Mouse (Mus musculus): ENCODE data around the gene Dbh.

Dbh gene

GRCm38 (mm10) chr2:27218569-27218968 is 53.5 kb downstream of the Dbh start:
- DNase-seq (ENCODE audit: low spot score in 2 of 2) = no peak

DNA sequence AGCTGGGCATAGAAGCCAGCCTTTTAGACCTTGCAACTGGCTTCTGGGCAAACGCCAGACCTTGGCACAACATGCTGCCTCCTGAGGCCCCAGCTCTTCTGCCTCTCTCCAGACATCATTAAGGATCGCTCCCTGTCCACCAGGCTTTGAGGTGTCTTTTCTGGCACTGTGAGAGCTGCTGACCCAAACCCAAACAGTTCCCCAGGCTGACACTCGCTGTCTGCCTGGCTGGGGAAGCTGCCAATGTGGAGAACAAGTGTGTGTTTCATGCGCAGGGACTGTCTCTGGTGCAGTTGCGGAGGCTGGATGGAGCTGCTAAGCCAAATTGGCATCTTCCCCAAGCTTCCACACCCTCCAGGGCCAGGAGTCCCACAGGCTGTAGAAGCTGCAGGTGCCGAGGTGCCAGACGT is 58.0 kb downstream of the Dbh start:
- DNase-seq (ENCODE audit: low spot score in 2 of 2) = peak; percentile 71 to 72

DNA sequence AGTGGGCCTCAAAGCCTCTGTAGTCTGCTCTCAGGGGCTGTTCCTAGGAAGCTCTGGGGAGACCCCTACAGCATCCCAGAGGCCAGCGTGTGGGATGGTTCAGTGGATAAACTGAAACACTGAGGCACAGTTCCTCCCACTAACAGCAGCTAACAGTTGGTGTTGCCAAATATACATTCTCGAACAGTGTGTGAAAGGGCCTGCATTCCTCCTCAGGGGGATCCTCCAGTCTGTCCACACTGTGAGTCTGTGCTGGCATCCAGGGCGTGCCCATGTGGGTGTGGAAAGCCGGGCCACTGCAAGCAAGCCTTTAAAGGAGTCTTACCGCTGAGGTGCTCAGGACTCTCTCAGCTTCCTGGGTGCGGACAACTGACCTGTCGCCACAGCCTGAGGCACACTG is 61.5 kb downstream of the Dbh start:
- peak; percentile 59 to 77 for DNase-seq (ENCODE audit: low spot score in 2 of 2)

- DNase-seq (ENCODE audit: low spot score in 2 of 2) = no peak
Observed at GRCm38 (mm10) chr2:27228809-27229480, 63.9 kb downstream of the Dbh start.

DNA sequence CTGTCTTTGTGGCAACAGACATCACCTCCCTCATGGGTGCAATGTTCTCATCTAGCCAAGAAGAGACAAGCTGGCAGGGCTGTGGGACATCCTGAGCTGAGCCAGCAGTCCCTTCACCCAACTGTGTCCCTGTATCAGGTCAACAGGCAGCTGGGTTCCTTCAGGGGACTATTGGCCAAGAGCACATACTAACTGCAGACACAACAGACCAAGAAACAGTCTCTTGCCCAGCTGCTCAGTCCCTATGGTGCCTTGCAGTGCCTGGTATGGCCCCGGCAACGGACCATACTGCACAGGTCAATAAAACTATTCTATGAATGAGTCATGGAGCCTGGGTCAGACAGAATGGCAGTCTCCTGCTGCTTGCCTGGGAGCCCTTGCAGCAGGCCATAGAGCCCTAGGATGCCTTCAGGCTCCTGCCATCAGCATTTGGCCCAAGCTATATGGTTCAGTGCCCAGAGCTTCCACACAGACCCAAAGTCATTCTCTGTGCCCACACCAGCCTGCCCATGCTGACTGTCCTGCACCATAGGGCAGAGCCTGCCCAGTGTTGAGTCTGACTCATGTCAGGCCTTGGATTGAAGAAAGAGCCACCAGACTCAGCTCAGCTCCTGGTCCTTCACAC is 64.6 kb downstream of the Dbh start:
- no peak for DNase-seq (ENCODE audit: low spot score in 2 of 2)

- peak; percentile 72 to 74 for DNase-seq (ENCODE audit: low spot score in 2 of 2)
Observed at GRCm38 (mm10) chr2:27232376-27232775, 67.3 kb downstream of the Dbh start.

All from right cerebral cortex, postnatal 36 days (tissue).